Comparison of ENCODE assay signal across 11 mouse cellular contexts in genomic region chr2:167564551-167565311, GRCm38 (mm10). TPM values are rescaled to one million over a fixed set of nuclear protein-coding genes. Genes with fewer than 3 reads are reported as not detected.
DNase-seq lines count a peak whose midpoint lies in the region; ATAC-seq and TF ChIP-seq lines count a peak whose summit lies in the region.
"Had no signal": no experiment of that assay in that cellular context is flagged by ENCODE, and none has a peak within 500 bp of the region (broad histone marks: within the 10 kb centered on the region; RNA-seq: fewer than 3 reads in every experiment).

No protein-coding gene starts in this region.

- no peak overlapping the region for H3K4me3 ChIP-seq in hindbrain, embryonic 11.5 days (ENCODE audit: low read depth, low read length)
- H3K4me3 ChIP-seq in hindbrain, embryonic 14.5 days (replicated peaks; ENCODE audit: low read length), result no peak overlapping the region
- H3K4me3 ChIP-seq in C2C12 (ENCODE audit: insufficient read depth, poor library complexity, severe bottlenecking), result no peak overlapping the region
- peak overlapping the region; percentile 1; the same call in 1 of the 2 replicates for H3K4me3 ChIP-seq in G1E (ENCODE audit: low read depth, low read length)
- no peak overlapping the region for H3K4me3 ChIP-seq in limb, embryonic 15.5 days
- H3K4me3 ChIP-seq: midbrain, embryonic 12.5 days had no signal

- H3K9ac ChIP-seq in hindbrain, embryonic 11.5 days (ENCODE audit: low read depth, low read length), result no peak overlapping the region
- H3K9ac ChIP-seq in hindbrain, embryonic 14.5 days, result no peak overlapping the region
- no peak overlapping the region for H3K9ac ChIP-seq in limb, embryonic 15.5 days
- H3K9ac ChIP-seq: forebrain, postnatal 0 days; midbrain, embryonic 12.5 days had no signal

- H3K4me1 ChIP-seq in hindbrain, embryonic 11.5 days (replicated peaks; ENCODE audit: control insufficient read depth, insufficient read depth, low read length), result peaks cover 8% of the 10 kb centered on the region; the same call in 1 of the 2 replicates
- peaks cover 18% of the 10 kb centered on the region for H3K4me1 ChIP-seq in hindbrain, embryonic 14.5 days (replicated peaks; ENCODE audit: control insufficient read depth, insufficient read depth, low read length)
- peaks cover 6% of the 10 kb centered on the region for H3K4me1 ChIP-seq in G1E (ENCODE audit: insufficient read depth, low read depth, low read length)
- peaks cover 69% of the 10 kb centered on the region for H3K4me1 ChIP-seq in limb, embryonic 15.5 days

- H3K79me3 ChIP-seq in C2C12 (ENCODE audit: low read depth), result no peaks in the 10 kb centered on the region

- H3K9me3 ChIP-seq in hindbrain, embryonic 11.5 days (ENCODE audit: control insufficient read depth, low read length), result no peaks in the 10 kb centered on the region
- H3K9me3 ChIP-seq in hindbrain, embryonic 14.5 days (ENCODE audit: control insufficient read depth, low read length), result no peaks in the 10 kb centered on the region
- no peaks in the 10 kb centered on the region for H3K9me3 ChIP-seq in G1E (replicated peaks)
- H3K9me3 ChIP-seq in limb, embryonic 15.5 days, result no peaks in the 10 kb centered on the region
- H3K9me3 ChIP-seq: midbrain, embryonic 12.5 days had no signal

- 64% methylated on average over 13 of the region's 13 CpGs for WGBS in hindbrain, embryonic 11.5 days
- WGBS in hindbrain, embryonic 14.5 days, result 76% methylated on average over 13 of the region's 13 CpGs
- 62% methylated on average over 13 of the region's 13 CpGs for WGBS in limb, embryonic 15.5 days

- TF ChIP-seq CTCF in C2C12 (IDR thresholded peaks at IDR 0.05; ENCODE audit: control insufficient read depth, insufficient read depth, insufficient read length) (no peak), G1E (IDR thresholded peaks at IDR 0.05; ENCODE audit: low read depth, low read length) (no peak)

- DNase-seq in hindbrain, embryonic 11.5 days (ENCODE audit: low spot score), result no peak
- no peak for DNase-seq in hindbrain, embryonic 14.5 days (ENCODE audit: low spot score)
- DNase-seq in G1E (ENCODE audit: low spot score), result no peak
- no peak for DNase-seq in urinary bladder, postnatal 14 days (ENCODE audit: low spot score)
- no peak for DNase-seq in retina, postnatal 1 day
- DNase-seq: forebrain, postnatal 0 days; right cerebral cortex, postnatal 25 days had no signal

- peaks cover 13% of the 10 kb centered on the region for H3K79me2 ChIP-seq in C2C12 (ENCODE audit: control insufficient read depth, insufficient read depth)

- ATAC-seq in hindbrain, embryonic 11.5 days (ENCODE audit: low FRiP score), result no peak
- ATAC-seq in hindbrain, embryonic 14.5 days (ENCODE audit: low FRiP score), result no peak
- ATAC-seq in G1E (ENCODE audit: extremely low read depth, insufficient number of reproducible peaks, low FRiP score, poor library complexity, severe bottlenecking), result no peak
- ATAC-seq in limb, embryonic 15.5 days (ENCODE audit: insufficient number of reproducible peaks, low FRiP score, low TSS enrichment, low read depth), result no peak
- ATAC-seq: forebrain, postnatal 0 days had no signal

- H3K27ac ChIP-seq in hindbrain, embryonic 11.5 days (ENCODE audit: low read depth, low read length), result peak overlapping the region; percentile 1; the same call in 1 of the 2 replicates
- no peak overlapping the region for H3K27ac ChIP-seq in hindbrain, embryonic 14.5 days
- peak overlapping the region; percentile 93 for H3K27ac ChIP-seq in limb, embryonic 15.5 days

- peak overlapping the region; percentile 4 for H3ac ChIP-seq in C2C12 (ENCODE audit: control insufficient read depth, insufficient read length, low read depth)

- no peaks in the 10 kb centered on the region for H3K36me3 ChIP-seq in hindbrain, embryonic 11.5 days (ENCODE audit: control insufficient read depth, insufficient read depth, low read length)
- H3K36me3 ChIP-seq in hindbrain, embryonic 14.5 days (replicated peaks; ENCODE audit: control insufficient read depth, insufficient read depth), result no peaks in the 10 kb centered on the region
- H3K36me3 ChIP-seq in C2C12 (ENCODE audit: control insufficient read depth, insufficient read depth), result no peaks in the 10 kb centered on the region
- H3K36me3 ChIP-seq in G1E (replicated peaks), result no peaks in the 10 kb centered on the region
- no peaks in the 10 kb centered on the region for H3K36me3 ChIP-seq in limb, embryonic 15.5 days
- H3K36me3 ChIP-seq: midbrain, embryonic 12.5 days had no signal

- no peaks in the 10 kb centered on the region for H3K27me3 ChIP-seq in hindbrain, embryonic 11.5 days (ENCODE audit: control insufficient read depth, insufficient read depth, low read length)
- no peaks in the 10 kb centered on the region; the same call in 1 of the 2 replicates for H3K27me3 ChIP-seq in hindbrain, embryonic 14.5 days (ENCODE audit: control insufficient read depth, insufficient read depth, low read length)
- no peaks in the 10 kb centered on the region for H3K27me3 ChIP-seq in C2C12 (ENCODE audit: control insufficient read depth, insufficient read depth, insufficient read length)
- H3K27me3 ChIP-seq in G1E (ENCODE audit: insufficient read depth, low read length), result peaks cover 20% of the 10 kb centered on the region
- H3K27me3 ChIP-seq in limb, embryonic 15.5 days, result no peaks in the 10 kb centered on the region

- H3K4me2 ChIP-seq in hindbrain, embryonic 11.5 days (replicated peaks; ENCODE audit: low read depth, low read length), result no peak overlapping the region
- H3K4me2 ChIP-seq in hindbrain, embryonic 14.5 days (replicated peaks), result no peak overlapping the region
- H3K4me2 ChIP-seq in limb, embryonic 15.5 days, result no peak overlapping the region

TF ChIP-seq in C2C12, 6 proteins besides CTCF, POLR2A, EP300 and RAD21:
- TF ChIP-seq MYOD1 (IDR thresholded peaks at IDR 0.05; ENCODE audit: control insufficient read depth, insufficient read length, low read depth) (no peak), USF1 (IDR thresholded peaks at IDR 0.05; ENCODE audit: low read depth) (no peak), MYOG (IDR thresholded peaks at IDR 0.05; ENCODE audit: control insufficient read depth, extremely low read depth, insufficient read length) (no peak), CEBPB (IDR thresholded peaks at IDR 0.05; ENCODE audit: low read depth) (no peak), MAX (IDR thresholded peaks at IDR 0.05) (no peak), FOSL1 (IDR thresholded peaks at IDR 0.05; ENCODE audit: insufficient read depth, low read length, poor library complexity, severe bottlenecking) (no peak)

RNA-seq across cellular contexts. Expression of gene Snai1, which starts 26.7 kb away (rescaled TPM):
- polyA plus RNA-seq in hindbrain, embryonic 11.5 days (2014; fragmentation: Nextera tagmentation; extraction: Ambion mirVana), result 27.6 and 29.5 TPM in 2 replicates
- 5.5 and 7.5 TPM in 2 replicates for polyA plus RNA-seq in hindbrain, embryonic 14.5 days (2014; fragmentation: Nextera tagmentation; extraction: Ambion mirVana)
- polyA plus RNA-seq in C2C12 (2012; fragmentation: generic; extraction: Trizol), result 48.1 TPM
- total RNA-seq in G1E (2014; fragmentation: Nextera tagmentation), result not detected in 2 replicates
- not detected in 2 replicates for total RNA-seq in G1E (2017)
- polyA plus RNA-seq in G1E (2012), result not detected in 2 replicates
- 52.6 and 61.2 TPM in 2 replicates for polyA plus RNA-seq in limb, embryonic 15.5 days (2015; fragmentation: Nextera tagmentation; extraction: Ambion mirVana)
- total RNA-seq: common myeloid progenitor, adult 5-6 weeks had no signal
